Mouse (Mus musculus) small intestine, adult 2 months (tissue): ENCODE measurements around the gene Mrpl11. TPM values are rescaled to one million over a fixed set of nuclear protein-coding genes. Genes with fewer than 3 reads are reported as not detected.
"Not testable (repeated sequence)": the region's sequence is repeated elsewhere in the genome, so short reads cannot be mapped to it uniquely, and the experiment has no call there.

Experiments used
- H3K27ac ChIP-seq: fragments of 200-500 bp; 2 replicates; pipeline ENCODE4 v1.5.1; 2012; ENCODE audit warnings: low read depth, low read length, control low read depth, inconsistent platforms; ENCODE audit not compliant: insufficient read depth
- H3K27me3 ChIP-seq: fragments of 200-500 bp; 2 replicates; pipeline ENCODE4 v1.6.1; 2012; ENCODE audit warnings: mild to moderate bottlenecking, moderate library complexity, low read length, inconsistent platforms; ENCODE audit not compliant: control insufficient read depth, insufficient read depth
- H3K36me3 ChIP-seq: fragments of 200-500 bp; 2 replicates; pipeline ENCODE4 v1.6.1; 2012; ENCODE audit warnings: mild to moderate bottlenecking, low read length, control low read depth, inconsistent platforms; ENCODE audit not compliant: control insufficient read depth, insufficient read depth
- H3K4me1 ChIP-seq: fragments of 200-500 bp; 2 replicates; pipeline ENCODE4 v1.6.1; 2012; ENCODE audit warnings: low read length, inconsistent platforms, mixed read lengths; ENCODE audit not compliant: control insufficient read depth, insufficient read depth, insufficient read length
- H3K4me3 ChIP-seq: fragments of 200-500 bp; 2 replicates; pipeline ENCODE4 v1.5.1; 2012; ENCODE audit warnings: low read depth, mild to moderate bottlenecking, control low read depth, inconsistent platforms, low read length, moderate library complexity
- CTCF ChIP-seq: fragments of 200-500 bp; IDR thresholded peaks from 2 replicates; pipeline ENCODE4 v1.5.1; 2012; ENCODE audit warnings: low read depth, mild to moderate bottlenecking, control low read depth, inconsistent platforms, low read length, moderate library complexity, mixed read lengths; ENCODE audit not compliant: insufficient replicate concordance, insufficient read length; ENCODE audit errors: extremely low read depth
- POLR2A ChIP-seq: fragments of 200-500 bp; IDR thresholded peaks from 2 replicates; pipeline ENCODE4 v1.6.1; 2012; ENCODE audit warnings: low read depth, mild to moderate bottlenecking, control low read depth, inconsistent platforms, low read length, moderate library complexity
- WGBS: fragments of 180-500 bp; shearing (Covaris S2); methylation state at CpG from one replicate; pipeline ENCODE4 v1.1.7; 2018; 5-methylcytosine and 5-hydroxymethylcytosine counted together
- polyA plus RNA-seq: library from polyadenylated mRNA; depleted of rRNA; stranded (reverse); fragments of >200 nt; gene quantifications from 2 replicates; pipeline ENCODE4 v1.2.3, GENCODE M21; 2012

Gene Mrpl11
- polyA plus RNA-seq, 1 experiment = 9.3 TPM

GRCm38 (mm10) chr19:4992904-4993303, 31.0 kb downstream of the Mrpl11 start:
- 8% methylated on average over 9 of the region's 9 CpGs for WGBS
- H3K36me3 ChIP-seq = no peaks in the 10 kb centered on the region
- H3K4me3 ChIP-seq = no peak overlapping the region
- no peak for TF ChIP-seq CTCF
- no peak for TF ChIP-seq POLR2A
- peaks cover 5% of the 10 kb centered on the region; the same call in 1 of the 2 replicates for H3K27me3 ChIP-seq
- no peak overlapping the region for H3K27ac ChIP-seq
- no peaks in the 10 kb centered on the region for H3K4me1 ChIP-seq

GRCm38 (mm10) chr19:4994043-4994442, 32.1 kb downstream of the Mrpl11 start:
- Histone ChIP-seq H3K27ac (no peak overlapping the region), H3K36me3 (no peaks in the 10 kb centered on the region), H3K27me3 (peaks cover 5% of the 10 kb centered on the region; the same call in 1 of the 2 replicates), H3K4me1 (no peaks in the 10 kb centered on the region), H3K4me3 (no peak overlapping the region)
- TF ChIP-seq POLR2A (no peak), CTCF (no peak)
- 57% methylated on average over 5 of the region's 5 CpGs for WGBS

GRCm38 (mm10) chr19:4999445-5000140, 37.6 kb downstream of the Mrpl11 start:
- WGBS = 51% methylated on average over 6 of the region's 6 CpGs
- Histone ChIP-seq H3K4me1 (peaks cover 6% of the 10 kb centered on the region; the same call in 1 of the 2 replicates), H3K36me3 (no peaks in the 10 kb centered on the region), H3K27me3 (0 out of 2 replicates have a peak, but pooled peaks cover 6% of the 10 kb centered on the region), H3K27ac (no peak overlapping the region), H3K4me3 (no peak overlapping the region)
- TF ChIP-seq CTCF (no peak), POLR2A (no peak)

GRCm38 (mm10) chr19:5001666-5002406, 39.9 kb downstream of the Mrpl11 start:
- no peak for TF ChIP-seq POLR2A
- TF ChIP-seq CTCF = peak; percentile 83
- 3% methylated on average over 39 of the region's 39 CpGs for WGBS
- no peaks in the 10 kb centered on the region for H3K36me3 ChIP-seq
- H3K4me1 ChIP-seq = peaks cover 6% of the 10 kb centered on the region; the same call in 1 of the 2 replicates
- H3K27me3 ChIP-seq = 0 out of 2 replicates have a peak, but pooled peaks cover 6% of the 10 kb centered on the region
- H3K27ac ChIP-seq = 0 out of 2 replicates have a peak overlapping the region, but pooled peaks have one; percentile 9
- H3K4me3 ChIP-seq = no peak overlapping the region

- 46% methylated on average over 2 of the region's 2 CpGs for WGBS
These were observed 41.7 kb downstream of the Mrpl11 start for GRCm38 (mm10) chr19:5003644-5004043.

GRCm38 (mm10) chr19:5004925-5005324, 43.0 kb downstream of the Mrpl11 start:
- 29% methylated on average over 4 of the region's 4 CpGs for whole genome bisulfite sequencing
- no peak for TF ChIP-seq POLR2A
- no peak for TF ChIP-seq CTCF
- Histone ChIP-seq H3K27me3 (0 out of 2 replicates have a peak, but pooled peaks cover 6% of the 10 kb centered on the region), H3K36me3 (no peaks in the 10 kb centered on the region), H3K4me3 (no peak overlapping the region), H3K27ac (no peak overlapping the region), H3K4me1 (peaks cover 6% of the 10 kb centered on the region; the same call in 1 of the 2 replicates)

More at GRCm38 (mm10) chr19:5003644-5004043, 41.7 kb downstream of the Mrpl11 start:
- not testable (repeated sequence) for H3K36me3 ChIP-seq, H3K27me3 ChIP-seq, H3K27ac ChIP-seq, H3K4me3 ChIP-seq, H3K4me1 ChIP-seq

GRCm38 (mm10) chr19:5013138-5013537, 51.2 kb downstream of the Mrpl11 start:
- H3K36me3 ChIP-seq = no peaks in the 10 kb centered on the region
- no peak overlapping the region for H3K4me3 ChIP-seq
- H3K27ac ChIP-seq = no peak overlapping the region
- 64% methylated on average over 8 of the region's 8 CpGs for WGBS
- H3K4me1 ChIP-seq = no peaks in the 10 kb centered on the region
- H3K27me3 ChIP-seq = no peaks in the 10 kb centered on the region
- TF ChIP-seq POLR2A (no peak), CTCF (no peak)
